9 mouse cellular contexts compared by ENCODE assay signal in genomic region chr13:43763995-43764579, GRCm38 (mm10). TPM values are rescaled to one million over a fixed set of nuclear protein-coding genes. Genes with fewer than 3 reads are reported as not detected.
DNase-seq lines count a peak whose midpoint lies in the region.
"Had no signal": no experiment of that assay in that cellular context is flagged by ENCODE, and none has a peak within 500 bp of the region (broad histone marks: within the 10 kb centered on the region; RNA-seq: fewer than 3 reads in every experiment).

No protein-coding gene starts in this region.

- peak; percentile 48 for DNase-seq in adrenal gland, adult 2 months
- no peak for DNase-seq in adrenal gland, postnatal 4 days (ENCODE audit: low spot score in 2 of 2)
- DNase-seq in left cerebral cortex, adult 18-20 months (ENCODE audit: low spot score in 2 of 2) = peak; percentile 31 to 53
- DNase-seq in left cerebral cortex, adult 11 months (ENCODE audit: low spot score) = no peak
- peak; percentile 89 for DNase-seq in cerebellum, adult 9-11 months
- DNase-seq in layer of hippocampus, postnatal 25 days (ENCODE audit: extremely low spot score in 1 of 2, low spot score in 1 of 2) = peak; percentile 23 to 58
- DNase-seq in c-Kit-positive CD71-positive TER-119-positive erythroid progenitor cells, embryonic 14.5 days (ENCODE audit: low spot score) = no peak
- DNase-seq in spleen, postnatal 14 days (ENCODE audit: low spot score in 2 of 2) = no peak
- DNase-seq: liver, embryonic 13.5 days had no signal

RNA-seq across cellular contexts. Expression of gene Cd83, which starts 20.5 kb away (rescaled TPM):
- 1 to 10 TPM; 2.5 to 3.8 TPM for total RNA-seq in adrenal gland, adult 2 months (2021)
- 3.0 and 3.7 TPM in 2 replicates for polyA plus RNA-seq in adrenal gland, adult 2 months (2012; rRNA removed)
- total RNA-seq in adrenal gland, postnatal 4 days (2021) = 1 to 10 TPM; 8.2 to 8.4 TPM
- total RNA-seq in left cerebral cortex, adult 18-20 months (2021) = 10 to 100 TPM in 1 of 2 experiments, 1 to 10 TPM in 1; 9.7 to 12.7 TPM
- total RNA-seq in layer of hippocampus, postnatal 25 days (2021) = 1 to 10 TPM; 7.1 to 7.2 TPM

Comparison
In these comparisons a context has a peak if more than half of its experiments do, and no peak if none do; other contexts are left out.
1. DNase-seq: peak in adrenal gland, adult 2 months (single experiment), left cerebral cortex, adult 18-20 months (2 of 2), cerebellum, adult 9-11 months (single experiment) and layer of hippocampus, postnatal 25 days (2 of 2); none in adrenal gland, postnatal 4 days (0 of 2), left cerebral cortex, adult 11 months (single experiment), c-Kit-positive CD71-positive TER-119-positive erythroid progenitor cells, embryonic 14.5 days (single experiment) and spleen, postnatal 14 days (0 of 2).